Mouse (Mus musculus) c-Kit-positive CD71-negative TER-119-negative erythroid progenitor cells, embryonic 14.5 days (primary cell): Measurements from ENCODE around the gene Ptbp2.

Experiments
- DNase-seq: peaks from one replicate; pipeline ENCODE4 v3.0.0-alpha.2; 2013; ENCODE audit warnings: low read depth

The Ptbp2 gene

DNA sequence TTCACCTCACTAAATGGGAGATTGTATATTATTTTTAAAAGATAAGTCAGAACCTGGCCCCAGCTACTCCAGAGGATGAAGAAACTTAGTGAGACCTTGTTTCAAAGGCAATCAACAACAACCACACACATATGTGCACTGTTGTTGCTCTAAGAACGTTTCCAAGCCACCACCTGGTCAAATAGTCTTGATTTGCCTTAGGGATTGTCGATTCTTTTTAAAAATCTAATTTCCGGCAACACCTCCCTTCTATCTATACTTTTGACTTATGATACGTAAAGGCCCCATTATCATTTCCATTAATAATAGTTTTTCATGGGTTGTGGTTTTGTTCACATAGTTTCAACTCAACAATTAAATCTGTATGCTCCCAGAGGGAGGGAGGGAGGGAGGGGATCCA, at the start of gene Ptbp2:
Gene Ptbp2, minus strand, starts transcription at position 101 of the 400 bp plus-strand sequence.
- no peak for DNase-seq

DNA sequence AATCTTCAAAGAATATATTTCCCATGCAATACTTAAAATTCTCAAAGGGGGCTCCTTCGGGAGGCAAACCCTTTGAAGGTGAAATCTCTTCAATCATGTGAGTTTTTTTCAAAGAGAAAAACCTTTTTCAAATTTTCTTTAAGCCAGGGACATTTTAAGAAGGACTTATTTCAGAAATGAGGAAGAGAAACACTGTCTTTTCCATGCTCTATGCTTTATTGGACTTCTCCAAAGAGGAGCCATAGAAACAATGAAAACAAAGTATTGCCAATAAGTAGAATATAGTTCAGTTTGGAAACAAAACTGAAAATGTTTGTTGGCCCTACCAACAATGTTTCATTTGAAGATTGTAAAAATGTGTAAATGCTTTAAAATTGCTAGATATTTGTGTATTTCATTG, 30.4 kb upstream of the Ptbp2 start:
- no peak for DNase-seq

DNA sequence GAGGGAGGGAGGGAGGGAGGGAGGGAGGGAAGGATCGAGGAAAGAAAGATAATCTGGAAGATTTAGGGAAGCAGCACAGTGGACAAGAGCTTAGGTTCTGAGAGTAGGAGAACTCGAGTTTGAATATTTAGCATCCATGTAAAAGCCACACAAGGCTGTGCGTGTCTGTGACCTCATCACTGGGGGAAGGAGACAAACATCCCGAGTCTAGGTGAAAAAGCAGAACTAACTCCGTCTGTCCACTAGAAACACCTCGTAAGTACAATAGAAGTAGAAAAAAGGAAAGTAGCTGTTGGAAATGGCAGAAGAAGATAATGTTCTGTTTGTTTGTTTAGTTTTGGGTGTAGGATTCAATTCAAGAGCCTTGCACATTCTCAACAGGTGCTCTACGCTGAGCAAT, 21.9 kb upstream of the Ptbp2 start:
- DNase-seq, result no peak

DNA sequence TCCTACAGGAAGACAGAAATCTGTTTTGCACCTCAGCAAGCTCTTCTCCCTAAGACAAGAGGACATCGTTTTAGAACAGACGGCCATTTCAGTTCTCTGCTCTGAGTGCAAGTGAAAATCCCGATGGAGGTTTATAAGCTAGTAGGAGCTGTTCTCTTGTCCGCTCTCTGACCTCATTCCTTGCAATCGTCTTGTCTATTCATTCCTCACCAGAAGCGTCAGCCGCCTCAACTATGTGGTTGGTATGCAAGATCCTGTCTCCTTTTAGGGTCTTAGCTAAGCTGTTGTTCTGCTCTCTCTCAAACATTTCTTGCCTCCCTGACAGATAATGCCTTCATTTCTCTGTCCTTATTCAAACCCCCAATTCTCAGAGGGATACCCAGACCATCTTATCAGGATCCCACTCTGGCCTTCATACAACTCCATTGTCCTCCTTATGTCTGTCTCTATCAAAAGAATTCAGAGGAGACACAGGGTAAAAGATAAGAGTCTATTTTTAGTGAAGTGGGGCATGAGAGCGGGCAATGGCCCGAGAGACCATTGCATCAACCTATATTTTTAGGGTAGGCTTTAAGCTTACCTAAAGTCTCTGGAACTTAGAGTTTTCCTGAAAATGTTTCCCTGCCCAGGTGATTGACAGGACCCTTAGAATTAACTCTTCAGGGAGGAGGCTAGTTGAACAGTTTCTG, 10.6 kb upstream of the Ptbp2 start:
- no peak for DNase-seq

DNA sequence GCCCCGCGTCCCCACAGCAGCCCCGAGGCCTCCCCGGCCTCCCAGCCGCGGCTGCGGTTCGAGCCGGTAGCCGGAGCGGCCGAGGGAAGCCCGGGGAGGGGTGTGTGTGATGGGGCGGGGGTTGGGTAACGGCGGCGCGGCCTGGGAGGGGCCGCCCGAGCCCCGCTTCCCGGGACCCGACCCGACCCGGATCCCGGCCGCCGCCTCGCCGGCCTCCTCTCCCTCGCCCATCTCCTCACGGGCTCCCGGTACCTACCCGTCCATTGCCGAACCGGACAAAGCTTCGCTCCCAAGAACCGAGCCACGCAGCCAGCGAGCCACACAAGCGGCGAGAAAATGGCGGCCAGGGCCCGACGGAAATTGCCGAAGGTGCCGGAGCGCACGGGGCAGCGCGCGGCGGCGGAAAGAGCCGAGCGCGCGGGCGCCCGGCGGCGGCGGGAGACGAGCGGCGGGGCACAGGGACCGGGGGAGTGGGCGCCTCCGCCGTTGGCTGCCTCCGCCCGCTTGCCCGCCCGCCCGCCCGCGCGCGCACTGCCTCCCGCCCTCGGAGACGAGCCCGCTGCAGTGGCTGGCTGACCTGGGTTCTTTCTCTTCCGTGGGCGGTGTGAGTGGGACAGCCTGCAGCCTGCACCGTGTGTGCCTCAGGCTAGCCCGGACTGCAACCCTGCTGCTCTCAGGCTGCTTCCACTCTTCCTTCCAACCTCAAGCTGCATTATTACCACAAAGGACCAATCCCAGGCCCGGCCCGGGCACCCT, 1.1 kb downstream of the Ptbp2 start:
- DNase-seq, result peak; percentile 59

DNA sequence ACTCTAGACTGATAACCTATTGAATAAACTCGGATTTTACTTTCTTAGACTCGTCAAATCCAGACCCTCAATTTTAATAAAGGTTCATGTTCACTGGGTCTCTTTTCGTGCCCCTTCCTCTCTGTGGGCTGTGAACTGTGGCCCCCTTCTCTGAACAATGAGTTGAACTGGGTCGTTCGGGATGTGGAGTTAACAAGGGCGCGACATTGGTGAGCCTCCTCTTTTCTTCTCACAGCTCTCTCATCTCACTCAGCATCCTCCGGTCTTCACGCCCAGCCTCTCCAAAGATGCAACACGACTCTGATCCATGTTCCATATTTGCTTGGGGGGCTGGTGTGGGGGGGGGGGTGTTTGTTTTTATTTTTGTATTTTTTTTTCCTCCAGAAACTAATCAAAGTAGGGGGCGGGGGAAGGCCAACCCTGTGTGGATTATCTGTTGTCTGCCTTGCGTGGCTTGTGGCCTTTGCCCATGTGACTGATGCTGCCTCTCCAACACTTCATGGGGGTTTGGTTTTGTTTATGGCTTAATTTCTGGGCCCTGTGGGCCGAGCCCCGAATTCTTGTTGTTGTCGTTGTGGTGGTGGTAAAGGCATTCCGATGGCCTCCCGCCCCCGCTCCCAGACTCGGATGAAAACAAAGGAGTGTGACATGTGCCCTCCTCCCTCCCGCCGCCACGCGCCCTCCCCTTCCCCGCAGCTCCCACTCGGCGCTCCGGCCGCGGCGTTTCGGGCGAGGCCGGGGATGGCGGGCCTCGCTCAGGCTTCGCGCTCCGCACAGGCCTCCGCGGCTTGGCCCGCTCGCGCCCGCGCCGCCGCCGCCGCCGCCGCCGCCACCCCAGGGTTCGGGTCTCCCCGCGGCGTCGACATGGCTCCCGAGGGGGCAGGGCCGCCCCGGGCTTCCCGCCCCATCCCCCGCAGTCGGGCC, 2.0 kb downstream of the Ptbp2 start:
- no peak for DNase-seq

DNA sequence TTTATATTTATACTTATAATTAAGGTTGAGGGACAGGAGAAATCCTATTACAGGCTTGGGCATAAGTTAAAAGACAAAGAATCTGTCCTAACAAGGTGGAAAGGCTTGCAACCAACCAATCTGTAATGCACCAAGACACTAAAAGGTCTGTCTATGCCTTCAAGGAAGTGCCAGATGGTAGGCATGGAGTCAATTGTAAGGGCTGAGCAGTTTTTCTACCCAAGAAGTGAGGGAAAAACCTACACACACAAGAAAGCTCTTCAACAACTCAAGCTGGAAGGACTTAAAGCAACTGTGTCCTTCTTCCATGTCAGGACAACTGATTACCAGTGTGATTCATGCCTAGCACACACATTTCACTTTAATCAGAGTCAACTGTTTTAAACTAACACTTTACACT, 3.4 kb downstream of the Ptbp2 start:
- no peak for DNase-seq

DNA sequence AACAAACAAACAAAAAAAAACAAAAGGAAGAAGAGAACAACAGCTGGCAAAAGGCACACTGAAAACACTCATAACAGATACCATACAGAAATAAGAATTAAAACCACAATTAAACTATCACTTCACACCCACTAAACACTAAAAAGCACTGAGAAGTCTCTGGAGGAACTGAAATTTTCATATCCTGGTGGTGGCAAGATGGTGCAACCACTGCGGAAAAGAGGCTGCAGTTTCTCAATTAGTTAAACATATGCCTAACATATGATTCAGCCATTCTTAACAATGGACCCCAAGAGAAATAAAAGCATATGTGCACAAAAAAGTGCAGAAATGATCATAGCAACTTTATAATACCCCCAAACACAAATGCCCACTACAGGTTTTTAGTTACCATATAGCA, 5.0 kb downstream of the Ptbp2 start:
- no peak for DNase-seq

DNA sequence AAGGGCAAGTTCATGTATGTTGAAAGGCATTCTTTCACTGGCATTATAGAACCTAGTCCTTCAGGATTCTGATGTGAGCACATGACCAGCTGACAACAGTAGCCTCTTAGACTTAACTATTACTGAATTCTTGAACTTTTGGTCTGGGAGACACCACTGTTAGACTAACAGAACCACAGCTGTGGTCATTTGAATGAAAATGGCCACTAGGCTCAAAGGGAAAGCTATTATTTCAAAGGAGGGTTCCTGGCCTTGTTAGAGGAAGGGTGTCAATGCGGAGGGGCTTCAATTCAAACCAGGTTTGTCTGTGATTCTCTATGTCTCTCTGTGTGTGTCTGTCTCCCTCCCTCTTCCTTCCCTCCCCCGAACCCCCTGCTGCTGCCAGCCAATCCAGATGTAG, 5.8 kb downstream of the Ptbp2 start:
- no peak for DNase-seq

DNA sequence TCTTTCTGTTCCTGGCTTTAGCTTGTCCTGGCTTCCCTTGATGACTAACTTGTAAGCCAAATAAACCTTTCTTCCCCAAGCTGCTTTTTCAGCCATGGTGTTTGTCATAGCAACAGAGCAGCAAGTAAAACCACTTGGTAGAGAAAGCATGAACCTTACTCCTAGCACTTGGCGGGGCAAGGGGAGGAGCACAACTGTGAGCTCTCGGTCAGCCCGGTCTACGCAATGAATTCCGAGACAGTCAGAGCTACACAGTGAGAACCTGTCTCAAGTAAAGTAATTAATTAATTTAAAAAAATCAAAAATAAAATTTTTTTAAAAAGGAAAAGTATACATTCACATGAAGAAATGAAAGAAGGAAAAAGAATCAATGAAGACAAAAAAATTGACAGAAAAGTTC, 8.1 kb downstream of the Ptbp2 start:
- DNase-seq, result no peak

DNA sequence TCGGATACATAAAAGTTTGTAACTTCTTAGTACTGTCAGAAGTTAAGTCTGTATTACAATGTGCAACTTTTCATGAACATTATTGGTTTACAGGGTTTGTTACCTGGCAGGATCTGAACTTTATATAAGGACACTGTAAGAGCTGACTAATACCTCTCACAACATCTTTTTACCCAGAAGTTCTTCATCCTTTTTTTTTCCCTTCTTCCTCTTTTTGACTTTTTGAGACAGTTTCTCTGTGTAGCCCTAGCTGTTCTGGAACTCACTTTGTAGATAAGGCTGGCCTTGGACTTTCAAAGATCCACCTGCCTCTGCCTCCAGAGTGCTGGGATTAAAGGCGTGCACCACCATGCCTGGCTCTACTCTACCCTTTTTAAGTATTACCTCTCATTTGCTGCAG, 11.5 kb downstream of the Ptbp2 start:
- no peak for DNase-seq

DNA sequence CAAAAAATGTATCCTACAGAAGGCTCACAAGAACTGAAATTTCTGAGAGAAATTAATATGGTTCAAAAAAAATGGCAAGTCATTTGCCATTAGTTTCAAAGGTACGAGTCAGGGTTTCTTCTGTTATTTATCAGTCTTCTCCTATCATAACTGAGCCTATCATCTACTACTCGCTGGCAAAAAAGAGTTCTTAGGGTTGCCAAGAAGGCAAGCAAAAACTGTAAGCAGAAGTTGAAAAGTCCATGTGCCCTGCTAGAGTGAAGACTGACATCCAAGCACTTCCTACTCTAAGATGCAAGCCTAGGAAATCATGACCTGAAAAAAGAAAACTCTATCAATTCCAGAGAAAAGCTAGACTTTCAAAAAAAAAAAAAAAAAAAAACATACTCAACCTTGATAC, 20.5 kb downstream of the Ptbp2 start:
- DNase-seq, result no peak

DNA sequence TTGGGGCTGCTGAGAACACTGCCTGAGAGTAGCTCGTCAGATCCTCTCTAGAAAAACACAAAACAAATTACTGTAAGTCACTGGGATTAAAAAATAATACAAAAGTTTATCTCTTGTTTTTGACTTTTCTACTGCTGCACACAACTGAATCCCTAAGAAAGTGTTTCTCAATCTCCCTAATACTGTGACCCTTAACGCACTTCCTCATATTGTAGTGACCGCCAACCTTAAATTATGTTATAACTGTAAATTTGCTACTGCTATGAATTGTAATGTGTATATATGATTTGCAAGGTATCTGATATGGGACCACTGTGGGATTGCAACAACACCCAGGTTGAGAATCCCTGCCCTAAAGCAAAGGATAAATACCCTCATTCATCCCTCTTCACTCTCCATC, 22.5 kb downstream of the Ptbp2 start:
- no peak for DNase-seq

DNA sequence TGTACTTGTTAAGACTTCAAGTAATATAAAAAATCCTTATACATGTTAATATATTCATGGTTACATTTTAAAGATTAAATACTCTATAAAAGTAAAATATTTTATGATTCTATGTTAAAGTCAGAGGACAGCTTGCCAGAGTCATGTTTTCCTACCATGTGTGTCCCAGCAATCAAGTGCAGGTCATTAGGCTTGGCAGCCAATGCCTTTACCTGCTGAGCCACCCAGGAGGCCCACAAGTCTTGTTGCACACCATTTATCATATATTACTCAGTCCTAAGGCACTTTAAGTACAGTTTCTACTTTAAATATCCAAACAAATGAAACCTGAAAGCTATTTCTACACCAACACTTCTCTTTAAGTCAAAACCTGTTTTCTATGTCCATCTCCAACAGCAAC, 30.5 kb downstream of the Ptbp2 start:
- no peak for DNase-seq

DNA sequence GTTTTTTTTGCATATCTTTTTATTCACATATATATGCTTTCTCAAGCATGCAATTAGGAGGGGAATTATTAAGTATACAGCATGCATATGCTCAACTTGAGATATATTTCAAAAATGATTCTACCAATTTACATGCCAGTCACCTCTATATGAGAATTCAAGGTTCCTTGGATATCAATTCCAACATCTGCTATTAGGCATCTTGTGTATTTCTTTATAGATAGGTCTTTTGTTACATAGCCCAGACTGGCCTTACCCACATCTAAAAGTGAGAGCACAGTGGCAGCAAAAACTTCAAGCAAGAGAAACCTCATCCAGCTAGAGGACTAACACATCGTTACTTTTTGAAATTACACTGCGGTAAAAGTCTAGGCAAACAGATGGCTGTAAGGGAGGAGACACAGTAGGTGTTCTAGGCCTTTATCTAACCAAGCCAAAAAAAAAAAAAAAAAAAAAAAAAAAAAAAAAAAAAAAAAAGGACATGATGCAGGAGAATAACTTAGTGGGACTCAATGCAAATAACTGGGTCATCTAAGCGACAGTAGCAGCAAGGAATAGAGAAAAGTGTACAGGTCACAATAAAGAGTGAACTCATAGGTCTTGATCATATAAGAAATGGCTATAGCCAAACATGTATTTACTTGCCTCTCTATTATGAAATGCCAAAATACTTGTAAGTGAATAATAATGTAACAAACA, 34.6 kb downstream of the Ptbp2 start:
- DNase-seq, result no peak

DNA sequence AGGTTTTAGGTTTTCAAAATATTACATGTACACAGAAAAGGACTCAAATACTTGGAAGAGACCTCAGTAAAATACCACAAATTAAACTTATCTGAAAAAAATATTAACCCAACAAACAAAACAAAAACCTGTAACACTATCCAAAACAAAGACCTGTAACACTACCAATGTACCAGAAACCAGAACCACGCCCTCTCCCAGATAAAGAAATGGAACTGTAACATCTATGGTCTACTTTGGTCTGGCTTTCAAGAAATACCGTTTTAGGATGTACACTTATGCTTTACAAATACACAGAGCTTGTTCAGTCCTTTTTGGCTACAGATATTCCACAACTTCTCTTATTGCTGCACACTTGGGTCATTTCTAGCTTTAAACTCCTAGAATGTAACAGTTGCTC, 35.1 kb downstream of the Ptbp2 start:
- DNase-seq, result no peak

DNA sequence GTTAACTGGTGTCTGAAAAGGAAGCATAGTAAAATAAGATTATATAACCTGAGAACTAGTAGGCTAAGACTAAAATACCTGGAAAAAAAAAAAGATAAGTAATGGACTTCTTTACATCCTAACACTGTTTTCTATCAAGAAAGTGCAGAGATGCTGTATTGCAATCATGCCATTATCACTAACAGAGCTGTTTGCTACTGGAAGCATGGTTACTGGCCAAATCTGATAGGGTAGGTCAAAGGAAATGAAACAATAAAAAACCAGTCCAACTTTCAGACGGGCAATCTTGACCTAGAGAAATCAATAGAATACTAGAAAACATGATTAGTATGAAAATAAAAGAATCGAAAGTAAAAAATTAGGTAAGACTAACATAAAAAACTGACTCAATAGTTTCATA, 37.6 kb downstream of the Ptbp2 start:
- no peak for DNase-seq

DNA sequence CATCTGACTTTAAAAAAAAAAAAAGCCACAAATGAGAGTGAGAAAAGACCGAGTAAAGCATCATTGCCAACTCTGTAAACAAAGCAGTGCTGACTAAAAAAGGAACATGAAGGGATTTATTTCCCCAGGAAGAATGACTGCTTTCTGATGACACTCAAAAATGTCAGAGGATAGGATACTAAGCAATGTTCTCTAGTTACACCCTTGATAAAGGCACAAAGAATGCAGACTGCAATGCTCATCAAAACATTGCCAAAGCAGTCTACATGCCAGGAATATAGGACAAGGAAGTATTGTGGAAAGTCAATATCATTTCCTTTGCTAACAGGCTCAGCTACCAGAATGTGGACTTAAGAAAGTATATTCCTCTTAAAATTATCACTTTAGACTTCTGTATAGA, 38.5 kb downstream of the Ptbp2 start:
- no peak for DNase-seq

DNA sequence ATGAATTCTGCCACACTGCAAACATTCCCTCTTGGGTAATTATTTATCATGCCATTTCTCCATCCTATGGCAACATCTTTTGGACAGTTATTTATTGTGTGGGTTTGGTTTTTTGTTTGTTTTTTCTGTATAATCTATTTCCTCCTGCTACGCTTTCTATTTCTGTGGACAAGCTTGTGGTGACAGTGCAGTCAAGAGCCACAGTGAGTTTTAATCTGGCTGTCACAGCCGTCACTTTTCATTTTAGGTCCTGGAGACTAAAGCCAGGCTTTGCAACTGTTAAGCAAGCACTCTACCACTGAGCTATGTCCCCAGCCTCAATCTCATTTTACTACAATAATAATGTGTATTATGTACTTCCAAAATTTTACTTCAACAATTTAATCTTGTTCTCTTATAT, 54.4 kb downstream of the Ptbp2 start:
- no peak for DNase-seq

DNA sequence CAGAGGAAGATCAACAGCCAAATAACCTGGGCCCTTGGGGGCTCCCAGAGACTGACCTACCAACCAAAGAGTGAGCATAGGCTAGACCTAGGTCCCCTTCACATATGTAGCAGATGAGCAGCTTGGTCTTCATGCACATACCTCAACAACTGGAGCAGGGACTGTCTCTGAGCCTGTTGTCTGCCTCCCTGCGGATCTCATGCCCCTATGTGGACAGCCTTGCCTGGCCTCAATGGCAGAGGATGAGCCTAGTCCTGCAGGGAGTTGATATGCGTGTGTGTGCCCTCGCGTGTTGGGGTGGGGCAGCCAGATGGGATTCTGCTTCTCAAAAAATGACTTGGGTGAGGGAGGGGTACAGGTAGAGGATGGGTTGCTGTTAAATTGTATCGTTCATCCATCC, 72.2 kb downstream of the Ptbp2 start:
- DNase-seq, result no peak

DNA sequence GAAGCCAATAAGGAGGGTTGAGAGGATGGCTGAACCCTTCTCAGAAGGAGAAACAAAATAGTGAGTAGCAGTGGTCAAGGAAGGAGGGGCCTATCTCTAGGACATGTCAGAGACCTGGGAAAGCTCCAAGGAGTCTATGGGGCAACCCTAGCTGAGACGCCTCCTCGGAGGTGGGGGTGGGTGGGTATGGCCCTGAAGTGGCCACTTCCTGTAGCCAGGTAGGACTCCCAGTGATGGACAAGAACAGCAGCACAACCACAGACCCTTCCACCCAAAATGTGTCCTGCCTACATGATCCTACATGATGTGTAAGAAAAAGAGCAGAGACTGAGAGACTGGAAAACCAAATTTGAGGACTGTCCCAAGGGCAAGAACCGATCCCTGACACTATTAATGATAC, 72.8 kb downstream of the Ptbp2 start:
- DNase-seq, result no peak

DNA sequence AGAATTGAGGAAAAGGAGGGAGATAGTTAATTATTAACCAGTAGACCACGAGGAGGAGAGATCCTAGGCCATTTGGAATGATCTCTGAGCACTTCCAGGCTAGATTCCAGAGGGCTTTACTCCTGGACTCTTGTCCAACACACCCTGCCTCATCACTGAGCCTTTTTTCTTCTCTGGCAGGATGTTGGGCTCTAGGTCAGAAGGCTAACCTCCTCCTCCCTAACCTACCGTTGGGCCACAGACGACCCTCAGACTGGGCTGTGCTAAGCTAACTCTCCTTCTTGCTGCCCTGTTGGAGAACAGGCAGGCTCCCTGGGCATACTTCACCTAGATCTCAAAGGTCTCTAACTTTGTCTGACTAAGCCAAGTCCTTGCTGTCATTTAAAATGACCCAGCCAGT, 82.8 kb downstream of the Ptbp2 start:
- DNase-seq, result no peak
